In genomic region chr3:79409927-79410628, GRCm38 (mm10) we compare ENCODE assay signal across 13 mouse cellular contexts.
DNase-seq lines count a peak whose midpoint lies in the region; ATAC-seq and TF ChIP-seq lines count a peak whose summit lies in the region.
"Had no signal": no experiment of that assay in that cellular context is flagged by ENCODE, and none has a peak within 500 bp of the region (broad histone marks: within the 10 kb centered on the region; RNA-seq: fewer than 3 reads in every experiment).

No protein-coding gene starts in this region.

- no peaks in the 10 kb centered on the region for H3K9me3 ChIP-seq in forebrain, embryonic 10.5 days
- H3K9me3 ChIP-seq in hindbrain, embryonic 15.5 days, result no peaks in the 10 kb centered on the region
- H3K9me3 ChIP-seq in midbrain, embryonic 16.5 days (replicated peaks; ENCODE audit: control insufficient read depth, low read length, poor library complexity, severe bottlenecking), result no peaks in the 10 kb centered on the region

- DNase-seq in brain, embryonic 14.5 days (ENCODE audit: low read depth), result peak; percentile 79
- DNase-seq in forebrain, embryonic 10.5 days (ENCODE audit: extremely low spot score, low spot score), result peak; percentile 62
- no peak for DNase-seq in cerebellum, postnatal 36 days
- no peak for DNase-seq in left cerebral cortex, adult 18-20 months (ENCODE audit: low spot score in 2 of 2)
- DNase-seq: adrenal gland, postnatal 25 days; cerebellum, adult 2 months; gastrocnemius, postnatal 10 days; heart, postnatal 10 days; thymus, postnatal 14 days had no signal

- TF ChIP-seq CTCF in brain, embryonic 14.5 days (IDR thresholded peaks at IDR 0.05; ENCODE audit: borderline replicate concordance, extremely low read depth, insufficient read depth, insufficient read length), result no peak

- H3K4me2 ChIP-seq in hindbrain, embryonic 15.5 days, result no peak overlapping the region
- no peak overlapping the region for H3K4me2 ChIP-seq in midbrain, embryonic 16.5 days (ENCODE audit: low read length)

- no peaks in the 10 kb centered on the region for H3K36me3 ChIP-seq in forebrain, embryonic 10.5 days (replicated peaks)
- no peaks in the 10 kb centered on the region for H3K36me3 ChIP-seq in hindbrain, embryonic 15.5 days
- H3K36me3 ChIP-seq in midbrain, embryonic 16.5 days (ENCODE audit: control insufficient read depth, insufficient read depth, low read length), result no peaks in the 10 kb centered on the region

- no peak for TF ChIP-seq POLR2A in brain, embryonic 14.5 days (IDR thresholded peaks at IDR 0.05; ENCODE audit: borderline replicate concordance, extremely low read depth, insufficient read depth, insufficient read length, poor library complexity, severe bottlenecking)

- 37% methylated on average over 10 of the region's 10 CpGs for WGBS in forebrain, embryonic 10.5 days
- WGBS in hindbrain, embryonic 15.5 days, result 16% methylated on average over 9 of the region's 10 CpGs
- WGBS in midbrain, embryonic 16.5 days, result 21% methylated on average over 10 of the region's 10 CpGs

- peak; percentile 74; the same call in 1 of the 2 replicates for ATAC-seq in hindbrain, embryonic 15.5 days (ENCODE audit: low FRiP score, low read depth)
- peak; percentile 83 for ATAC-seq in midbrain, embryonic 16.5 days
- no peak for ATAC-seq in erythroid progenitor cell, adult 5-6 weeks (replicated peaks; ENCODE audit: low FRiP score, poor library complexity, severe bottlenecking)
- ATAC-seq in megakaryocyte, adult 5-6 weeks (ENCODE audit: poor library complexity, severe bottlenecking), result no peak

- peaks cover 45% of the 10 kb centered on the region for H3K4me1 ChIP-seq in forebrain, embryonic 10.5 days
- H3K4me1 ChIP-seq in hindbrain, embryonic 15.5 days (replicated peaks), result peaks cover 8% of the 10 kb centered on the region; the same call in 1 of the 2 replicates
- H3K4me1 ChIP-seq in midbrain, embryonic 16.5 days (ENCODE audit: control insufficient read depth, insufficient read depth, low read length), result 0 out of 2 replicates have a peak, but pooled peaks cover 9% of the 10 kb centered on the region

- H3K27me3 ChIP-seq in forebrain, embryonic 10.5 days (ENCODE audit: poor library complexity, severe bottlenecking), result no peaks in the 10 kb centered on the region
- H3K27me3 ChIP-seq in hindbrain, embryonic 15.5 days, result no peaks in the 10 kb centered on the region
- H3K27me3 ChIP-seq in midbrain, embryonic 16.5 days (ENCODE audit: control insufficient read depth, insufficient read depth, low read depth, low read length), result no peaks in the 10 kb centered on the region

- no peak overlapping the region for H3K4me3 ChIP-seq in forebrain, embryonic 10.5 days
- no peak overlapping the region for H3K4me3 ChIP-seq in hindbrain, embryonic 15.5 days
- H3K4me3 ChIP-seq in midbrain, embryonic 16.5 days (ENCODE audit: low read depth, low read length), result no peak overlapping the region

- peak overlapping the region; percentile 75 for H3K27ac ChIP-seq in forebrain, embryonic 10.5 days
- H3K27ac ChIP-seq in hindbrain, embryonic 15.5 days (replicated peaks), result no peak overlapping the region
- no peak overlapping the region for H3K27ac ChIP-seq in midbrain, embryonic 16.5 days (ENCODE audit: low read length)

- H3K9ac ChIP-seq in hindbrain, embryonic 15.5 days, result no peak overlapping the region
- no peak overlapping the region for H3K9ac ChIP-seq in midbrain, embryonic 16.5 days (ENCODE audit: low read depth, low read length)

Comparison
In these comparisons a context has a peak if more than half of its experiments do, and no peak if none do; other contexts are left out.
1. DNase-seq: peak in brain, embryonic 14.5 days (single experiment) and forebrain, embryonic 10.5 days (single experiment); none in cerebellum, postnatal 36 days (0 of 2) and left cerebral cortex, adult 18-20 months (0 of 2).
2. ATAC-seq: peak in hindbrain, embryonic 15.5 days (single experiment) and midbrain, embryonic 16.5 days (single experiment); none in erythroid progenitor cell, adult 5-6 weeks (single experiment) and megakaryocyte, adult 5-6 weeks (single experiment).